Mouse (Mus musculus) spleen, postnatal 36 days (tissue): ENCODE measurements around the gene Agmo.

ENCODE experiments used
- DNase-seq, 2 experiments: peaks; one replicate each; pipeline ENCODE4 v3.0.0; 2022; ENCODE audit warnings: low spot score in 2 of 2, mixed read lengths in 1 of 2

Agmo gene

GRCm38 (mm10) chr12:37241566-37242021 lies at the start of gene Agmo:
TSS of gene Agmo (plus strand) at chr12:37241641.
- no peak for DNase-seq

GRCm38 (mm10) chr12:37231119-37231518 lies 10.3 kb upstream of the Agmo start:
- DNase-seq: no peak

- DNase-seq: no peak
Observed at GRCm38 (mm10) chr12:37240975-37241565, 371 bp upstream of the Agmo start.

GRCm38 (mm10) chr12:37242484-37242883 lies 1.0 kb downstream of the Agmo start:
- no peak for DNase-seq

- DNase-seq: no peak
Observed at GRCm38 (mm10) chr12:37244876-37245275, 3.4 kb downstream of the Agmo start.

- DNase-seq: no peak
Observed at GRCm38 (mm10) chr12:37251688-37252087, 10.2 kb downstream of the Agmo start.

GRCm38 (mm10) chr12:37257099-37257498 lies 15.7 kb downstream of the Agmo start:
- DNase-seq: no peak

GRCm38 (mm10) chr12:37259771-37260528 lies 18.5 kb downstream of the Agmo start:
- DNase-seq: no peak

- DNase-seq: no peak
Observed at GRCm38 (mm10) chr12:37263685-37264084, 22.2 kb downstream of the Agmo start.

GRCm38 (mm10) chr12:37268636-37269152 lies 27.3 kb downstream of the Agmo start:
- DNase-seq: no peak

- no peak for DNase-seq
Observed at GRCm38 (mm10) chr12:37272660-37273059, 31.2 kb downstream of the Agmo start.

- no peak for DNase-seq
Observed at GRCm38 (mm10) chr12:37273964-37274657, 32.7 kb downstream of the Agmo start.

GRCm38 (mm10) chr12:37274658-37275019 lies 33.2 kb downstream of the Agmo start:
- no peak for DNase-seq

GRCm38 (mm10) chr12:37306956-37307466 lies 65.6 kb downstream of the Agmo start:
- no peak for DNase-seq

GRCm38 (mm10) chr12:37310786-37311185 lies 69.3 kb downstream of the Agmo start:
- no peak for DNase-seq

- no peak for DNase-seq
Observed at GRCm38 (mm10) chr12:37322860-37323259, 81.4 kb downstream of the Agmo start.

GRCm38 (mm10) chr12:37334987-37335386 lies 93.5 kb downstream of the Agmo start:
- no peak for DNase-seq

GRCm38 (mm10) chr12:37344225-37344624 lies 102.8 kb downstream of the Agmo start:
- DNase-seq: no peak

GRCm38 (mm10) chr12:37345696-37346095 lies 104.3 kb downstream of the Agmo start:
- DNase-seq: no peak

GRCm38 (mm10) chr12:37392316-37392715 lies 150.9 kb downstream of the Agmo start:
- no peak for DNase-seq

- DNase-seq: no peak
Observed at GRCm38 (mm10) chr12:37402541-37402940, 161.1 kb downstream of the Agmo start.

- no peak for DNase-seq
Observed at GRCm38 (mm10) chr12:37426350-37426749, 184.9 kb downstream of the Agmo start.
